Mouse (Mus musculus) liver, embryonic 14.5 days (tissue): ENCODE results near the gene Pbx2. TPM values are rescaled to one million over a fixed set of nuclear protein-coding genes. Genes with fewer than 3 reads are reported as not detected.

Experiments
- ATAC-seq: fragments of 200-750 bp; cut with Nextera tagmentation; 2 replicates; pipeline ENCODE4 v1.8.0; 2017; ENCODE audit warnings: moderate number of reproducible peaks, mild to moderate bottlenecking, moderate library complexity; ENCODE audit not compliant: insufficient read depth
- DNase-seq, 3 experiments: peaks; one replicate each; pipeline ENCODE4 v3.0.0-alpha.2; 2012 to 2013; ENCODE audit warnings: low read depth in 3 of 3, low spot score in 3 of 3
- H3K27ac ChIP-seq: fragments of 300-500 bp; sonication (generic); 2 replicates; pipeline ENCODE4 v1.5.1; 2014; ENCODE audit warnings: moderate library complexity, mild to moderate bottlenecking, control low read depth, inconsistent platforms
- H3K27me3 ChIP-seq: fragments of 300-500 bp; sonication (generic); 2 replicates; pipeline ENCODE4 v1.6.1; 2014; ENCODE audit warnings: mild to moderate bottlenecking, low read length, moderate library complexity; ENCODE audit not compliant: control insufficient read depth, insufficient read depth
- H3K36me3 ChIP-seq: fragments of 300-500 bp; sonication (generic); replicated peaks from 2 replicates; pipeline ENCODE4 v1.6.1; 2014; ENCODE audit warnings: low read depth; ENCODE audit not compliant: control insufficient read depth, insufficient read depth
- H3K4me1 ChIP-seq, 2 experiments: fragments of 200-500 bp in 1 of 2; fragments of 300-500 bp in 1 of 2; sonication (generic) in 1 of 2; replicated peaks; 2 replicates each; pipeline ENCODE4 v1.6.1; 2012 to 2014; ENCODE audit warnings: antibody characterized with exemption in 1 of 2, inconsistent platforms in 1 of 2, low read length in 1 of 2; ENCODE audit not compliant: control insufficient read depth in 2 of 2, insufficient read depth in 2 of 2
- H3K4me2 ChIP-seq: fragments of 300-500 bp; sonication (generic); 2 replicates; pipeline ENCODE4 v1.6.1; 2014; ENCODE audit warnings: low read depth, mild to moderate bottlenecking, control low read depth, moderate library complexity
- H3K4me3 ChIP-seq, 2 experiments: fragments of 200-500 bp in 1 of 2; fragments of 300-500 bp in 1 of 2; sonication (generic) in 1 of 2; 2 replicates each; pipeline ENCODE4 v1.5.1; 2012 to 2014; ENCODE audit warnings: low read depth in 2 of 2, low read length in 2 of 2, mild to moderate bottlenecking in 2 of 2, control low read depth in 1 of 2, inconsistent platforms in 1 of 2, moderate library complexity in 1 of 2; ENCODE audit not compliant: insufficient read depth in 1 of 2
- H3K9ac ChIP-seq: fragments of 300-500 bp; sonication (generic); replicated peaks from 2 replicates; pipeline ENCODE4 v1.6.1; 2014; ENCODE audit warnings: mild to moderate bottlenecking, control low read depth, moderate library complexity
- H3K9me3 ChIP-seq: fragments of 300-500 bp; sonication (generic); 2 replicates; pipeline ENCODE4 v1.6.1; 2016; ENCODE audit warnings: low read length, mixed read lengths; ENCODE audit not compliant: control insufficient read depth
- CTCF ChIP-seq: IDR thresholded peaks from 2 replicates; pipeline ENCODE4 v1.5.1; 2016; ENCODE audit warnings: antibody characterized with exemption, low read depth, control low read depth
- EP300 ChIP-seq: IDR thresholded peaks from 2 replicates; pipeline ENCODE4 v1.6.1; 2016; ENCODE audit warnings: antibody characterized with exemption, low read depth
- WGBS: fragments of 180-500 bp; shearing (Covaris S2); extraction: QIAGEN DNeasy Blood & Tissue Kit; methylation state at CpG from one replicate; pipeline ENCODE4 v1.1.7; 2014; ENCODE audit not compliant: insufficient replicate concordance; 5-methylcytosine and 5-hydroxymethylcytosine counted together
- polyA plus RNA-seq, 2 experiments: library from polyadenylated mRNA; depleted of rRNA in 1 of 2; stranded (reverse) in 1 of 2; unstranded in 1 of 2; fragments of >200 nt; fragmentation: Nextera tagmentation in 1 of 2; extraction: Ambion mirVana in 1 of 2; gene quantifications; 2 replicates each; pipeline versions ENCODE4 v1.2.1 to v1.2.3; 2012 to 2014

Pbx2 gene
- polyA plus RNA-seq, 2 experiments = 2.7 to 22.7 TPM

DNA sequence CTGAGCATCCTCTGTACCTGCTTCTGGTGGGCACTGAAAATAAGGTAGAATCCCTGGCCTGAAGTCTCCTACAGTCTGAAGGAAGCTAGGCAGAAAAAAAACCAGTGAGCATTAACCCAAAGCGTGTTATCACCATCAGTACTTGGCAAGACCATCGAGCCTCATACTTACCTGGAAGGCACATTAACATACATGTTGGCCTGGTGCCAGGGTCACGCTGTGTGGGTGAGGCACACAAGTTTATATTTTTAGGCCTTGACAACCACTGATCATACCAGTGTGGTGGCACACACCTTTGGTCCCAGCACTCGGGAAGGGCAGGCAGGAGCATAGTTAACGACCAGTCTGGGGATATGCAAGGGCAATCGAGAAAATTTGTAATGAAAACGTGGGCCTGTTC, 16.9 kb downstream of the Pbx2 start:
- no peak for ATAC-seq
- no peak overlapping the region for H3K27ac ChIP-seq

DNA sequence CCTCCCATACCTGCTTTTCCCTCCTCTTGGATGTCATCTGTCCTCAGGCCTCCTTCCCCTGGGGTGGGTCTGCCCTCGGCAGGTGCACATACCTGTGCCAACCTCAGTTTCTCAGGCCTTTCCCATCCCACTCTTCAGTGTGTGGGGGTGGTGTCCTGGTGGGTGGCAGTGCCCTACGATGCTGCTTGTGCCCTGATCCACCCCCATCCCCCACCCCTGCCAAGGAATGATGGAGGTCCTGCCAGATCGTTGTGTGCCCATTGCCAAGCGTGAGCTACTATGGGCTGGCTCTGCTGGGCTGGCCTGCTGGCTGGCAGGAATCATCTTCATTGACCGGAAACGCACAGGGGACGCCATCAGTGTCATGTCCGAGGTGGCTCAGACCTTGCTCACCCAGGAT, 20.0 kb downstream of the Pbx2 start:
- no peak overlapping the region for H3K4me3 ChIP-seq
- H3K36me3 ChIP-seq = peaks cover 3% of the 10 kb centered on the region; the same call in 1 of the 2 replicates
- ATAC-seq = no peak
- H3K9me3 ChIP-seq = no peaks in the 10 kb centered on the region
- TF ChIP-seq EP300 (no peak), CTCF (no peak)
- no peak overlapping the region for H3K9ac ChIP-seq
- 77% methylated on average over 8 of the region's 8 CpGs for WGBS
- no peak overlapping the region for H3K27ac ChIP-seq
- no peak overlapping the region for H3K4me2 ChIP-seq
- H3K27me3 ChIP-seq = no peaks in the 10 kb centered on the region
- peaks cover 3 to 8% of the 10 kb centered on the region in 2 experiments; a peak in 3 of 4 replicates for H3K4me1 ChIP-seq
- no peak for DNase-seq

More for the DNA sequence above, 16.9 kb downstream of the Pbx2 start:
- Histone ChIP-seq H3K36me3 (peaks cover 3% of the 10 kb centered on the region; the same call in 1 of the 2 replicates), H3K4me2 (no peak overlapping the region), H3K27me3 (no peaks in the 10 kb centered on the region), H3K4me3 (no peak overlapping the region), H3K9ac (no peak overlapping the region), H3K4me1 (peaks cover 12 to 18% of the 10 kb centered on the region in 2 experiments), H3K9me3 (no peaks in the 10 kb centered on the region)
- WGBS = 81% methylated on average over 7 of the region's 7 CpGs
- no peak for TF ChIP-seq CTCF
- no peak for TF ChIP-seq EP300
- no peak for DNase-seq

DNA sequence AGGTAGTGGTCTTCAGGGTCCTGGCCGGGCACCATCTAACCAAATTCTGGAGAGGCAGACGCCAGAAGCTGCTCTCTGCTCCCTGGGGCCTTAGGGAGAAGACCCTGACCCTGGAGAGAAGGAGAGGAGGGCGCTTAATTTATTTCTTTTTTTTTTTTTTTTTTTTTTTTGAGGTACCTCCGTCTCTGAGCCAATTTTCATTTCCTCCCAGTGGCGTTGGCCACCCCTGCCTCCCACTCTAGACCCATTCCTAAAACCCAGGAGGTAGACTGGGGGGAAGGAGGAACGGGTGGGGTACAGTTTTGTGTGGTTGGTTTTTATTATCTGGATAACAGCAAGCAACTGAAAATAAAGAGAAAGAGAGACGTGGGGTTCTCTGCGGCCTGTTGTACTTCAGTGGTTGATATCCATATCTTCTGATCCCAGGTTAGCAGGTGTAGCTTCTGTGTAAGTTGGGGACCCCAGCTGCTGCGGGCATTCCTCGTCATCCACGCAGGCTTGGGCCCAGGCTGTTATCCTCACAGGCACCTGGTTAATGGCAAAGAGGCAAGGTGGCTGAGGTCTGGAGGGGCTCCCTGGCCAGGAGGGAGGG, 22.1 kb downstream of the Pbx2 start:
- DNase-seq (no peak), ATAC-seq (peak; percentile 73)
- Histone ChIP-seq H3K36me3 (peaks cover 3% of the 10 kb centered on the region; the same call in 1 of the 2 replicates), H3K4me2 (no peak overlapping the region), H3K4me3 (no peak overlapping the region), H3K9ac (no peak overlapping the region; the same call in 1 of the 2 replicates), H3K27me3 (no peaks in the 10 kb centered on the region), H3K9me3 (no peaks in the 10 kb centered on the region), H3K4me1 (no peaks in the 10 kb centered on the region; a peak in 1 of 4 replicates), H3K27ac (peak overlapping the region; percentile 8)
- 31% methylated on average over 11 of the region's 11 CpGs for WGBS
- TF ChIP-seq EP300 = peak; percentile 84
- TF ChIP-seq CTCF = no peak

DNA sequence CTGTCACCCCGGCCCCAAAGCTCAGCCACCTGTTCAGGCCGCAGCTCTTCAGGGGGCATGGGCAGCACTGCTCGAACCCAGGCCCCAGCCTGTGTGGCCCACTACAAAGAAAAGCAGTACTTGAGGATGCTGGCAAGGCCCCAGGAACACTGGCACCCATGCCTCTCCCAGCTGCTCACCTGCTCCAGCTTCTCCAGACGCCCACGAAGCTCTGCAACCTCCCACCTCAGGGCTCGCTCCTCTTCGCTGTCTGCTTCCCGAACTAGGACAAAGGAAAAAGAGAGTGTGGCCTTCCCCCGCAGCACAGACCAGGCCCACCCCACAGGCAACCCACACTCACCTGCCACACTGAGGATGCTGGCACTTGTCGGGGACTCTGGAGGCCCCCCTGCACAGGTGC, 22.8 kb downstream of the Pbx2 start:
- no peak overlapping the region for H3K4me2 ChIP-seq
- peaks cover 3% of the 10 kb centered on the region; the same call in 1 of the 2 replicates for H3K36me3 ChIP-seq
- peak overlapping the region; percentile 8; the same call in 1 of the 2 replicates for H3K27ac ChIP-seq
- no peaks in the 10 kb centered on the region for H3K27me3 ChIP-seq
- H3K9me3 ChIP-seq = no peaks in the 10 kb centered on the region
- H3K4me1 ChIP-seq = no peaks in the 10 kb centered on the region; a peak in 1 of 4 replicates
- H3K9ac ChIP-seq = no peak overlapping the region; the same call in 1 of the 2 replicates
- TF ChIP-seq CTCF = no peak
- no peak for TF ChIP-seq EP300
- ATAC-seq (no peak), DNase-seq (no peak)
- WGBS = 80% methylated on average over 10 of the region's 10 CpGs
- no peak overlapping the region for H3K4me3 ChIP-seq

DNA sequence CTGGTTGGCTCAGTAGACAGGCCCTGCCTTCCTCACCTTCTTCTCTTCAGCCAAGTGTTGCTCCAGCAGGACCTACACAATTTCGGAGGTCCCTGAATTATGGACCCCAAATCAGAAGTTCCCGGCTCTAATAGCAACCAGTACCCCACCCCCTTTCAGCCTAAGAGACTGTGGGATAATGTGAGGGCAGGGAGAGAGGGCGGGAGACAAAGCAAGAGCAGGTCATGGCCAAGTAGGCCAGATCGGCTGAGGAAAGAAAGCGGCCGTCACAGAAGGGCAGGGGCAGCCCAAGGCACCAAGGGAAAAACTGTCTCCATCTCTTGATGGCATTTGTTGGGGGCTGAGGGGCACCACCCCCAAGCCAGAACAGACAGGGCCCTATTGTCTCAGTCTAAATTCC, 24.8 kb downstream of the Pbx2 start, which contains the start of gene Egfl8:
TSS of gene Egfl8 (minus strand) at position 101 of the 400 bp plus-strand sequence.
- ATAC-seq (no peak), DNase-seq (no peak)
- Histone ChIP-seq H3K4me1 (no peaks in the 10 kb centered on the region; a peak in 1 of 4 replicates), H3K9ac (no peak within 1 kb of the TSS), H3K9me3 (no peaks in the 10 kb centered on the region), H3K27me3 (no peaks in the 10 kb centered on the region), H3K27ac (no peak within 1 kb of the TSS), H3K4me3 (no peak within 1 kb of the TSS), H3K36me3 (peaks cover 3% of the 10 kb centered on the region; the same call in 1 of the 2 replicates), H3K4me2 (no peak within 1 kb of the TSS)
- no peak for TF ChIP-seq CTCF
- TF ChIP-seq EP300 = no peak
- WGBS = 72% methylated on average over 6 of the region's 6 CpGs
